Mouse (Mus musculus): ENCODE data around the gene Fam110a.

The Fam110a gene

DNA sequence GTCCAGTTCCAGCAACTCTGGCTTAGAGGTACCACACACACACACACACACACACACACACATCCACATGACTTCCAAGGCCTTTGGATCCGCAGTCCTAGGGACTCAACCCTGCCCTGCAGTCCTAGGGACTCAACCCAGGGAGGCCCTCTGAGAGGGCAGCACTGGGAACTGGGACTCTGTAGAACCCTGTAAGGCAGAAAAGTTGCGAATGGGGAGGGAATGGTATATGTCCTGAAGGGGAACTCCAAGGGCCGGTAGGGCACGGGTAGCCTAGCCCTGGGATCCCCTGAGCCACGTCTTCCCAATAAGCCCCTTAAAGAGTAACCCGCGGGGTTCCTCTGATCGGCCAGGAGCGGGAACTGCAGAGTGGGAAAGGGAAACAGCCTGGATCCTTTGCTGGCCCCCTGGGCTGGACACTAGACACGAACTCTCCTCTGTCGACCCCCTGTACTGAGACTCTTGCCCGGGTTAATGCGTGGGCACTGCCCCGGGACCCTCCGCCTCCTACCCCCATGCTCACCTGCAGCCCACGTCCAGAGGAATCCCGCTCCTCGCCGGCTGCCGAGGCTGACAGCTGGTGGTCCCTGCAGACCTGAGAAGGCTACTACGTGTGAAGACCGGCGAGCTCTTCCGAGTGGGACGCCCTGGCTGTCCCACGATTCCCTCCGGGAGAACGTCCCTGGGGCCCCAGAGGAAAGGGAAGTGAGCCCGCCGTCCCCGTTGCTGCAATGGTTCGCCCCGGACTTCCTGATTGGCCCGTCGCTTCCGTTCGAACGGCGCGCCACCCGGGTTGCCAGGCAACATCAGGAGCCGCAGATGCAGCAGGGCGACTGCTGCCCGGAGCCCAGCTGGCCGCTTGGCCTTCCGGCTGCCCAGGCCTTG, at the start of gene Fam110a:
Gene Fam110a (minus strand): TSS at position 750 of the 885 bp plus-strand sequence.
- peak; percentile 63 for DNase-seq (ENCODE audit: low read depth, low spot score)

DNA sequence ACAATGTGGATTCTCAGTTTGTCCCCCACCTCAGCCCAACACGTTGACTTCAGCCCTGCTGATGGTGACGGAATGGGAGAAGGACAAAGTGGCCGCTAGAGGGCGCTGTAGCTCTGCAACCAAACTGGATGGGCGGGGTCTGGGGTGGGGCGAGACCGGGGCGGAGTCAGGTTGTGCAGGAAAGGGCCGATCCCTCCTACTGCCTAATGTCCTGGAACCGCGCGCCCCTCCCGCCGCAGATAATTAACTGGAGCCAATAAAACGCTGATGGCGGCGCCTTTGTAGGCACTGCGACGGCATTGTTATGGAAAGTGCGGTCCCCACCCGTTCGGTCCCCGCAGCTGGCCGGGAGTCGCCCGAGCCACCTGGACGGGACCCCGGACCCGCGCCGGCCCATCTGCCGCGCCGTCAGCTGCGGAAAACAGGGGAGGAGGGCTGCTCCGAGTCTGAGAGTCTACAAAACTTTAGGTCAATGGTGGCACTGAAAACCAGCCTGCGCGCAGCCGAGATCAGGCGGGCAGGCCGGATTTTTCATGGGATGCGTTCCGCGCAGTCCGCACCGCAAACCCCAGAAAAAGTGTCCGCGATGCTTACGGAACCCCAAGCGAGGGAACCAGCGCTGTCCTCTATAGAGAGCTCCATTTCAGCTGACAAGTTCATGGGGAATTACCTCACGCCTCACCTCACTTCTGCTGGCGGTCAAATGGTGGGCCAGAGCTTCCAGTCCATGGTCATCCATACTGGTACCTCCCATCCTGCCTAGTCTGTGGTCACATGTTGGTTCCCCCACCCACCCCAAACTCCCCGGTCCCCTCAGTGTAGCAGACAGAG, 49.4 kb upstream of the Fam110a start:
- peak; percentile 95 for DNase-seq (ENCODE audit: low read depth, low spot score)

DNA sequence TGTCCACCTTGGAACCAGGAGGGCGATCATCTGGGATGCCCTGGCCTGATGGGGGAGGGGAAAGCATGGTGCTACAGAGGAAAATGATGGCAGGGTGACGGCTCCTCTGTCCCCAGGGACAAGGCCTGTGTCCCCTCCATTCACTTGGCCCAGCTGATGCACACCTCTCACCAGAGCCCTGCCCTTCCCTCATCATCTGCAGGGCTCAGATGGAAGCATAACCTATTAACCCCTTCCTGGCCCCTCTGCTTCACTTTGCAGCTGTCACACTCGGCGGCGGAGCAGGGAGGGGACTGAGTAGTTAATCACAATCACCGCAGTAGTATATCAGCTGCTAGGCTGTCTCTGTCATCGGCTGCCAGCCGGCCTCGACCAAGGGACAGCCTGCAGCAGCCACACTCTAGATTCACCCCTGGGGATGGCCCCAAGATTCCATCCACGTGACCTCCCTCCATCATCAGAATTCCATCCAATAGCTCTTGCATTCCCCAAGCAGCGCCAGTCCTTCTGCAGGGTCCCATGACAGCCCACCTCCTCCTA, 44.9 kb upstream of the Fam110a start:
- no peak for DNase-seq (ENCODE audit: low read depth, low spot score)

DNA sequence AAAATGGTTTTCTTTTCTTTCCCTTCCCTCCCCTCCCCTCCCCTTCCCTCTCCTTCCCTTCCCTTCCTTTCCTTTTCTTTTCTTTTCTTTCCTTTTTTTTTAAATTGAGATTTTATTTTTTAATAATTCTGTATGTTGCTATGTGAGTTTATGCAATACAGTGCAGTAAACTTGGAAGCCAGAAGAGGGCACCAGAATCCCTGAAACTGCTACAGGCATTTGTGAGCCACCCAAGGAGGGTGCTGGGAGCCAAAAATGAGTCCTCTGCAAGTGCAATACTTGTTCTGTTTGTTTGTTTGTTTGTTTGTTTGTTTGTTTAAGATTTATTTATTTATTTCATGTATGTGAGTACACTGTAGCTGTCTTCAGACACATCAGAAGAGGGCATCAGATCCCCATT, 42.0 kb upstream of the Fam110a start:
- DNase-seq (ENCODE audit: low read depth, low spot score): peak; percentile 58

DNA sequence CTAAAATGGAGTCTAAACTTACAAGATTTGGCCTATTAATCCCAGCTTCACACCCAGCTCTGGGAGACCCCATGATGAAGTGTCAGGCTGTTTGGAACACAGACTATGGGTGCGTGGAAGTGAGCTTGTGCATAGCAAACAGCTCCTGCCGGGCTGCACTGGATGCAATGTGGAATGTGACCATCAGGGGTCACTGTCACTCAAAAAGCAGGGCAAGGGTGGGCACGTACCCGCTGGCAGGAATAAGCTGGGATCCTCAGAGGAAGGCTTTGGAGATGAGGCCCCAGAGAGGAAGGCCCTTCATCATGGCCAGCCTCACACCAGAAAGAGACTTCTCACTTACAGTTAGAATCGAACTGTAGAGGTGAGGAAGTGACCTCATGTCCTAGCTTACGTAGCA, 40.2 kb upstream of the Fam110a start:
- DNase-seq (ENCODE audit: low read depth, low spot score): peak; percentile 84

DNA sequence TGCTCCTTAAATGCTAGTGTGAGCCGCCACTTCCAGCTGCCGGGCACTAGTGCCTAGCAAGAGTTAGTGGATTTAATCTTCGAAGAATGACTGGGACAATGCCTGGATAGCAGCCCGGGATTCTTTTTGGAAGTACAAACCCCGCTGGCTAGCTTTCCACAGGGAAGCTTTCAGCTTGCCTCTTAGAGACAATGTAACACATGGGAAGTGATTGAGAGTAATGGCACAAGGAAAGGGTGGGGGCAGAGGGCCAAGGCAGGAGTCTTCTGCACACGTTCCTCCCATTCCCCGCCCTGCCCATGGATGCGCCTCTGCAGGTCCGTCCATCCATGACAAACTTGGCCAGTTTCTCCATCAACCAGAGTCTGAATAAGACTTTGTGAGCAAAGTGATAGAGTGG, 36.6 kb upstream of the Fam110a start:
- DNase-seq (ENCODE audit: low read depth, low spot score): no peak

DNA sequence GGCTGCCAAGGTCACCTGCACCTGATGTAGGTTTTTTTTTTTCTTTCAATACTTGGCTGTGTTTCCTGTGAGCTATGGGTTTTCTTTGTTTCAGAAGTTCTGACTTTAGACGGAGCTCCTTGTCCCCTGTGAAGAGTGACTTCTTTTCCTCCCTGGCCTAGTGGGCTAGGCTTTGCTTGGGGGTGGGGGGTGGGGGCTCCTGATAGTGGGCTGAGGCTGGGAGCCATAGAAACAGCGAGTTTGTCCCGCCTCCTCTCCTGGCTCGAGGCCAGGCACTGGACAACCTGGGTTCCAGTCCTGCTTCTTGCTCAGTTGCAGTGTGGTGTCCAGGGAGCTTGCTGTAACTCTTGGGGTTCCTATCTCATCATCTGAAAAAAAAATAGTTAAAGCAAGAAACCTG, 36.0 kb upstream of the Fam110a start:
- DNase-seq (ENCODE audit: low read depth, low spot score): peak; percentile 63

DNA sequence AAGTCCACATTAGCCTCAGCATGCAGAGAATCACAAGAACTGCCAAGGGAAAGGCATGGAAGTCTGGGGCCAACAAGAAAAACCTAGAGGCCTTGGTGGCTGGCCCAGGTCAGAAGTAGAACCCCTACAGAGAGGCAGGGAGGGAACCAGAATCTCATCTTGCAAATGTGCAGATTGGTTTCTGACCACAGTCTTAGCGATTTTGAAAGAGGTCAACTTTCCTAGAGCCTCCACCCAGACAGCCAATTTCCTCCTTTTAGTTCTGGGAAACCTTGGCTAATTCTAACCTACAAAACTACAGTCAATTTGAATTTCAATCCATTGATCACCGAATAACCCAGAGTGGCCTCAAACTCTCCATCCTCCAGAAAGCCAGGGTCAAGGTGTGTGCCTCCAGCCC, 32.7 kb upstream of the Fam110a start:
- DNase-seq (ENCODE audit: low read depth, low spot score): peak; percentile 89

DNA sequence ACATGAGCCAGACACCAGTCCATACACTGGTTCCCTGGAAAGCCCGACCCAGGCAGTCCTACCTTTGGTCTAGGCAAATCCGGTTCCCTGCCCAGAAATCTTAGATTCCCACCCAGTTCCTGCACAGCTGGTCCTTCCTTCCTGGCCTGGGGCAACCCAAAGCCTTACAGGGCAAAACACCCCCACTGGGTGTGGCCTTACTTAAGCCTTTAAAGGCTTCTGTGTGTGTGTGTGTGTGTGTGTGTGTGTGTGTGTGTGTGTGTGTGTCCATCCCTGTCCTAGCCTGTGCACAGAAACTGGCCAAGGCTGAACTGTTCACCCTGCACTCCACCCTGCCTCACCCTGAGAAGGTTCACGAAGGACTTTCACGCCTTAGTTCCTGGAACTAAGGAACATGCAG, 32.2 kb upstream of the Fam110a start:
- DNase-seq (ENCODE audit: low read depth, low spot score): peak; percentile 96

DNA sequence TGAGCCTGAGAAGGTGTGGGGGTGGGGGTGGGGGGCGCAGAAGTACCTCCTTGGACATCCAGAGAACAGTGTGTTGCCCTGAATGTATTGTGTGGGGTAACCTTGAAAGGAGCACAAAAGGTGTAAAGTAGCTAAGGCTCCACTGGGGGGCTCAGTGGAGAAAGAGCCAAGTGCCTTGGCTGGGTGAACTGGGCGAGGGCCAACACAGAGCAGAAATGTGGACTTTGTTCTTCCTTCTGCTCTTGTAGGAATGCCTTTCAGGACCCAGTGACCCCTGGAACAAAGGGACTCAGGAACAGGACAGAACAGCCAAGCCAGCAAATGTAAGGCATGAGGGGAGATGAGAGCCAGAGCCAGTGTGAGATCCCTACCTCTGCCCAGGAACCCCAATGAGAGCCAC, 31.7 kb upstream of the Fam110a start:
- peak; percentile 93 for DNase-seq (ENCODE audit: low read depth, low spot score)

DNA sequence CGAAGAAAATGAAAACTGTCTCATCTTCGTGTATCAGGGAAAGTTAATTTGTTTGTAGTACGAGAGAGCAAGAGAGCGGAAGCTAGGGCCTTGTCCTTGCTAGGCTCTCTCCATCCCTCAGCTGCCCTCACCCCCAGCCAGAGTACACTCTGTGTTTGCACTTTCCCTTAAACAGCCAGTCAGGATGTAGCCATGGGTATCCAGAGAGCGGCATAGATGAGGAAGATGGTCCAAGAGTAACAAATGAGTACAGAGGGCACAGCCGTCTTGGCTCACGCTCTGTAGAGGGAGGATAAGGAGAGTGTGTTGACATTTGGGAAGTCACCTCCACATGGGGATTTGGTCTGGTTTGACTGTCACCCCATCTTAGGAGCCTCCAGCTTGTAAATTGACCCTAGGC, 30.6 kb upstream of the Fam110a start:
- DNase-seq (ENCODE audit: low read depth, low spot score): no peak

DNA sequence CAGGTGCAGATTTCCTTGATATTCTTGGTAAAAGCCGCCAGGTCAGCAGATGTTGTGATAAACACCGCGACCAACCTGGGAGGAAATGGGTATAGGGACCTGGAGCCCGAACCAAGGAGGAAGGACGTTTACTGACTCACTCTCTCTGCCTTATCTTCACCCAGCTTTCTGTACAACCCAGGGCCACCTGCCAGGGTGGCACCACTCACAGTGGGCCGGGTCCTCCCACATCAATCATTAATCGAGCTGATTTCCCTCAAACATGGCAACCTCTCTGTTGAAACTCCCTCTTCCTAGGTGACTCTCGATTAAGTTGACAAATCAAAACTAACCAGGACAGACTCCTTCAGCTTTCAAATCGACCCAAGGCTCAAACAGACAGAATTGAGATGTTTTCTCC, 30.2 kb upstream of the Fam110a start:
- DNase-seq (ENCODE audit: low read depth, low spot score): no peak

DNA sequence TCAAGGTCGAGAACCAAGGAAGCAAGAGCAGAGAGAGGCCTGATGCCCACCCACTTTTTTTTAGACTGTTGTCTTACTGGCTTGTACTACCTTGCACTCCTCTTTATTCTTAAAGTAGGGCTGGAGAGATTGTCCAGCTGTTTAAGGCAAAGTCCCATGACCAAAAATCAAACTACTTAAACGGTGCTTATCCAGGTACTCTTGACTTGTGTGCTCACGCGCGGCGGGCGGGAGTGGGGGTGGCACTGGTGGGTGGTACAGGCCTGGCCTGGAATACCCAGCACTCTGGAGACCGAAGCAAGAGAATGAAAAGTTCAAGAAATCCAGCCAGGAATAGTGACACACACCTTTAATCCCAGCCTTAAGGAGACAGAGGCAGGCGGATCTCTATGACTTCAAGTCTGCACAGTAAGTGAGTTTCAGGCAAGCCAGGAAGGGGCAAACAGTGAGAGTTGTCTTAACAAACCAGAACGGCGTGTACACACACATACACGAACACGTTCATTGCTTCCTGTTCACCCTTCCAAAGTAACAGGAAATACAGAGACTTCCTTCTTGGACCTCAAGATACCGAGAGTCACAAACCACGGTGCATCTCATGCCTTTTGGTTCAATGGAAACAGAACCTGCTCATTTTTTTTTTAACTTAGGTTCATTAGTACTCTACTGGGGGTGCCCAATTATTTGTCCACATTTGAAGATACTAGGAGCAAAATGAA, 29.2 kb upstream of the Fam110a start:
- no peak for DNase-seq (ENCODE audit: low read depth, low spot score)

DNA sequence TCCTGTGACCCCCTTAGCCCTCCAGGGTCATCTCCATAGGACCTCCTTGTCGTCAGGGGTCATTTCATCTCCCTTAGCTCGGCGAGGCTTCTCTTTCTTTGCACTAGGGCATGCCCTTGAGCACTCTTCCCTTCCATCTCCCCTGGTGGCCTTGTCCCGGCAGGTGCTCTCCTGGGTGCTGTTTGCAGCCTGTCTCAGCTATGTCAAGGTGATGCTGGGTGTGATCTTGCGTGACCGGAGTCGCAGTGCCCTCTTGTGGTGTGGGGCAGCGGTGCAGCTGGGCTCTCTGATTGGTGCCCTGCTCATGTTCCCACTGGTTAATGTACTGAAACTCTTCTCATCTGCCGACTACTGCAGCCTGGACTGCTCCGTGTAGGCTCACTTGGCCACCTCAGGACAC, 27.8 kb upstream of the Fam110a start:
- DNase-seq (ENCODE audit: low read depth, low spot score): peak; percentile 82

DNA sequence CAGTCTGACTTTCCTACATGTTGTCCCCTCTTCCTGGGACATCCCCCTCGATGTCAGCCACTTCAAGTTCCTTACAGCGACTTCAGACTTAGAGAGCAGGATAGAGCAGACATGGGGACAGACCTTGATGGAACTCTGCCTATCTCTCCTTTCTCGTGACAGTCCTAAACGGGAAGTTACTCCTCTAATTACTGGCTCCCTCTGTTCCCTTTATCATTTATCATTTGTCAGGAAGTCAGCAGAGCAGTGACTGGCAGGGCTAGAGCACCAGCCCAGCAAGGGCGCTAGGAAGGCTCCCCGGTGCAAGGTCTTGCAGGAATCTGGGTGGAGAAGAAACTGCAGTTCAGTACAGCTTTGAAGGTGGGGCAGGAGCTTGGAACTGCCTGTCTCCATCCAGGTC, 22.5 kb upstream of the Fam110a start:
- no peak for DNase-seq (ENCODE audit: low read depth, low spot score)

DNA sequence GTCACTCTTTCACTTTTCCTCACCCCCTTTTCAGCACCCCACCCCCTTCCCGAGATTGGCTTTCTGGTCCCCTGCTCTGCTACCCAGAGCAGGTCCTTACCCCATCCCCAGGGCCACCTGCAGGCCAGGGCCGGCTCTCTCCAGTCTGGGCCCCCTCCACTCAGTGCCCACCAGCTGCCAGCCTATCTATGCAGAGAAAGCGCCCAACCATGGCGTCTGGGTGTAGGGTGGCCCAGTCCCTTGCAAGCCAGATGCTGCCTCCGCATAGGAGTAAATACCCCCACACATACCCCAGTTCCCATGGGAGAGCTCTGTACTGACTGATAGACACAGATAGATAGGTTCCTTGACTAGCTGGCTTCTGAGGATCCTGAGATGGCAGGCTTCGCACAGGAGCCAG, 20.7 kb upstream of the Fam110a start:
- no peak for DNase-seq (ENCODE audit: low read depth, low spot score)

DNA sequence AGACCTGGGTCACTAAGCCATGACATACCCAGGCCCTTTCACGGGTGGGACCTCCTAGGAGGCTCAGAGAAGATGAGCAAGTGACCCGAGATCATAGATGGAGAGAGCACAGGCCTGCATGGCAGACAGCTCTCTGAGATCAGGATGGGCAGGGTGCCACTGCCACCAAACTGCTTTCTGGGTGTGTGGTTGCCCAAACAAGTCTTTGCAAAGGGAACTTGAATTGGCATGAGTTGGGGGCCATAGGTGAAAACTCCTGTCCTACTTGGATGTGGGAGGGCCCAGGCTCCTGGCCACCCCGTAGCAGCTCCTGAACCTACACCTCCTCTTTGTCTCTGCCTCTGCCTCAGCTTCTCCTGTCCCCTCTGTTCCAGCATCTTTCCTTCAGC, 20.3 kb upstream of the Fam110a start:
- no peak for DNase-seq (ENCODE audit: low read depth, low spot score)

DNA sequence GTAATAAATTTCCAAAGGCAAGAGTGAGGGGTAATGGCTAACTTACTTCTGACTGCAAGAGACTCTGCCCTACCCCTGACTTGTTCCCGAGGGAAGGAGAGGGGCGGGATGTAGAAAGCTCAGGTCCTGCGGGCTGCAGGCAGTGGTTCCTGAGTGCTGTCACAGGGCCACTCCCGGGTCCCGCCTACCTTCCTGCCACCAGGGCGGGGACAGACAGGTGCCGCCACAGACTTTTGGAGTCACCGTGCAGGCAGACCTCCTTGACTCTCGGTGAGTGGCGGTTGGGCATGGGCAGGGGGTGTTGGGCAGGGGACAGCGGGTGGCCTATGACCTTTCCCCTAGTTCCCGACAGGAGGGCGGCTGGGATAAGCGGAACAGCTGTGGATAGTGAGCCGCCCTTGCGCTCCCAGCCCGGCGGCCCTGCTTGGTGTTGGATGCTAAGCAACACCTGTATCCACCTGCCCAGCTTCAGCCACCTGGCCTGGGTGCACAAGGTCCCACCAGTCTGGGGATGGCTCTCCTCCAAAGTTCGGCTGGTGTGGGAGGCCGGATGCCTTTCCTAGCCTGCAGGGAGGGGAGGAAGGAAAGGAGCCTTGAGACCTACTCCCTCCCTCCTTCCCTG, 19.8 kb upstream of the Fam110a start:
- DNase-seq (ENCODE audit: low read depth, low spot score): peak; percentile 46

DNA sequence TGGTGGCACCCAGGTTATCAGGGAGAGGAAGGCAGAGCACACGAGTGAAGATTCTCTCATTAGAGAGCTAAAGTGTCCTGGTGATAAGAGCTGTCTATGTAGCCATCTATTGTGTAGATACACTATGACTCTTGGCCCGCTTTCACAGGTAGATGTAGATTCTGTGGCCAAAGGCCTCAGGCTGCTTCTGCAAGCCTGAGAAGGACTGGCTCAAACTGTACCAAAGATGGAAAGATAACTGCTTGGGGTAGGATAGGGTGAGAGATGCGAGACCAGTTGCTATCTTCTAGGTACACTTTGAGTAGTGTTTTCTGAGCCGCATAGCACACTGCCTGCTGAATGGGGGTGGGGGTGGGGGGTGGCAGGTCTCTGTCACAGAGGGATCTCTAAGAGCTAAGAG, 18.9 kb upstream of the Fam110a start:
- DNase-seq (ENCODE audit: low read depth, low spot score): no peak

DNA sequence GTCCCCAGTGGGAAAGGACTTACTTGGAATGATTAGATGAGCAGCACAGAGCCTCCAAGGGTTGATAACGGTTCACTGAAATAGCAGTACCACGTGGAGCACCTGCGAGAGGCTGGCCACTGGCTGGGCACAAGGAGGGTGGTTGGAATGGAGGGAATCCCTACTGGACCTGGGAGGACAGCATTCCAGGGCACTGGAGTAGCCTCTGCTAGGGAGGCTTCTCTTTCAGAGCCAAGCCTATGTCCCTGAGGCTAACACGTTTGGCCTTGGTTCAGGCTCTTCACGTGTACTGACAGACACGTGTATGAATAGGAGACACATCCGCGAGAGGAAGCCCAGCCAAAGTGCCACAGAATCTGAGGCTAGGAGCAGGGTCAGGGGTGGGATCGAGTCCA, 18.5 kb upstream of the Fam110a start:
- no peak for DNase-seq (ENCODE audit: low read depth, low spot score)

DNA sequence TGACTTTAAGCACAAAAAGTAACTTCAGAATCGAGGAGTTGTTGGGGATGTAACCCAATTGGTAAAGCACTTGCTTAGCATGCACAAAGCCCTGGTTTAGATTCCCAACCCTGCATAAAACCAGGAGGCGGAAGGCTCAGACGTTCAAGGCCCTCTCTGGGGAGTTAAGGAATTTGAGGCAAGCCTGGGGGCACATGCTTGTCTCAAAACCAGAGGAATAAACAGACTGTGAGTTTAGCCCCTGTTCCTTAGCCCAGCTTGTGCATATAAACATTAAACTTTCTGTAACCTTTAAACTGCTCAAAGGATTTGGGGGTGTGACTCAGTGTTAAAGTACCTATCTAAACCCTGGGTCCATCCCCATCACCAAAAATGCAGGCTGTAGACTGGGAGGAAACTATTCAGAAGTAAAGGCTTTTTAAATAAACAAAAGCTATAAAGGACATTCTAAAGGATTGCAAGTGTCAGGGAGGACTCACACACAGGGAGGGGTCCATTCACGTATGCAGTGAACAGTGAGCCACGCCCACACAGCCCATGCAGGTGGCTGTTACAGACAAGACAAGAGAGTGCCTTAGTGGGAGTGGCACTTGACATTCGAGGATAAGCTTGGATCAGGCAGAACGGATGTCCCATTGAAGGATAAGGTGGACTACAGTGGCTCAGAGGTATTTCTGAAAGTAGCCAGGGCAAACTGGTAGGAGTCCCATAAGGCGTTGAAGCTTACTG, 17.9 kb upstream of the Fam110a start:
- DNase-seq (ENCODE audit: low read depth, low spot score): peak; percentile 74

Measured in ES-CJ7 (cell line).